Mouse (Mus musculus) cerebellum, adult 8-10 months (tissue): ENCODE results near the gene Iqgap1.
A peak's percentile ranks its signal among the peaks of the same experiment; 100 is the strongest.
"Not testable (repeated sequence)": the region's sequence is repeated elsewhere in the genome, so short reads cannot be mapped to it uniquely, and the experiment has no call there.

Experiments
- DNase-seq: peaks from one replicate; pipeline ENCODE4 v3.0.0; 2022

Gene Iqgap1

GRCm38 (mm10) chr7:80843176-80843575, 17.4 kb upstream of the Iqgap1 start:
- no peak for DNase-seq

- DNase-seq, result no peak
These were observed 16.4 kb upstream of the Iqgap1 start for GRCm38 (mm10) chr7:80842132-80842531.

GRCm38 (mm10) chr7:80840937-80841336, 15.2 kb upstream of the Iqgap1 start:
- no peak for DNase-seq

GRCm38 (mm10) chr7:80840241-80840640, 14.5 kb upstream of the Iqgap1 start:
- no peak for DNase-seq

GRCm38 (mm10) chr7:80839755-80840154, 14.0 kb upstream of the Iqgap1 start:
- DNase-seq, result no peak

- no peak for DNase-seq
These were observed 12.5 kb upstream of the Iqgap1 start for GRCm38 (mm10) chr7:80838247-80838646.

- DNase-seq, result no peak
These were observed 12.0 kb upstream of the Iqgap1 start for GRCm38 (mm10) chr7:80837736-80838135.

- no peak for DNase-seq
These were observed 10.3 kb upstream of the Iqgap1 start for GRCm38 (mm10) chr7:80835984-80836652.

- no peak for DNase-seq
These were observed 8.1 kb upstream of the Iqgap1 start for GRCm38 (mm10) chr7:80833651-80834532.

GRCm38 (mm10) chr7:80832996-80833650, 7.3 kb upstream of the Iqgap1 start:
- DNase-seq, result not testable (repeated sequence)

- no peak for DNase-seq
These were observed 6.4 kb upstream of the Iqgap1 start for GRCm38 (mm10) chr7:80832191-80832590.

- DNase-seq, result no peak
These were observed 4.5 kb upstream of the Iqgap1 start for GRCm38 (mm10) chr7:80830193-80830803.

GRCm38 (mm10) chr7:80828146-80828860, 2.5 kb upstream of the Iqgap1 start:
- DNase-seq, result no peak

GRCm38 (mm10) chr7:80823875-80824682, 1.7 kb downstream of the Iqgap1 start:
- DNase-seq, result no peak

- no peak for DNase-seq
These were observed 2.5 kb downstream of the Iqgap1 start for GRCm38 (mm10) chr7:80823267-80823666.

- no peak for DNase-seq
These were observed 4.9 kb downstream of the Iqgap1 start for GRCm38 (mm10) chr7:80820838-80821237.

GRCm38 (mm10) chr7:80816641-80817040, 9.1 kb downstream of the Iqgap1 start:
- no peak for DNase-seq

GRCm38 (mm10) chr7:80813397-80813796, 12.4 kb downstream of the Iqgap1 start:
- no peak for DNase-seq

- no peak for DNase-seq
These were observed 19.4 kb downstream of the Iqgap1 start for GRCm38 (mm10) chr7:80806331-80806730.

GRCm38 (mm10) chr7:80803173-80803872, 22.5 kb downstream of the Iqgap1 start:
- peak; percentile 90 for DNase-seq
